ENCODE assay signal across 8 mouse cellular contexts in the genomic region with DNA sequence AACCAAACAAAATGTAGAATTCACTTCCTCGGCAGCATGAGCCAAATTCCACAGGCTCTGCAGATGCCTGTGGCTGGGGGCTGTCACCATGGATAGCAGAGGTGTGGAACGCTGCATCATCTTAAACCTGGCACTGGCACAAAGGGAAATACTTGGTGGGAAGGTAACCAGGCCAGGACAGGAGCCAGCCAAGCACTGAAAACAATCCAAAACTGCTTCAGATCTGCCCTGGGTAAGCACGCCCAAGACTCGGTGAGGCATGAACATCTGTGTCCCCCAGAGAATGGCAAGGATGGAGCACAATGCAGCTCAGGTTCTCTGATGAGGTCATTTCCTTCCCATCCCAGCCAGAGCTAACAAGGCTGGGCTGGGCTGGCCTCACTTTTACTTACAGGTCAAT. TPM values are rescaled to one million over a fixed set of nuclear protein-coding genes. Genes with fewer than 3 reads are reported as not detected.
DNase-seq lines count a peak whose midpoint lies in the region; ATAC-seq lines count a peak whose summit lies in the region.

No protein-coding gene starts in this region.

- ATAC-seq in liver, embryonic 12.5 days: no peak

- peak; percentile 27 to 35 for DNase-seq in cerebellum, postnatal 14 days
- no peak for DNase-seq in cerebellum, adult 18-20 months
- DNase-seq in T-cell, adult 2 months (ENCODE audit: low spot score): peak; percentile 21
- DNase-seq in heart, adult 18-20 months: peak; percentile 55 to 82
- DNase-seq in kidney, adult 18-20 months: peak; percentile 31
- peak; percentile 48 for DNase-seq in naive thymus-derived CD4-positive, alpha-beta T cell, adult 2 months (ENCODE audit: low read depth)
- DNase-seq in right cerebral cortex, adult 18-20 months: no peak

- H3K27ac ChIP-seq in liver, embryonic 12.5 days: no peak overlapping the region

- no peak overlapping the region for H3K9ac ChIP-seq in liver, embryonic 12.5 days

- H3K27me3 ChIP-seq in liver, embryonic 12.5 days (replicated peaks): no peaks in the 10 kb centered on the region

- H3K36me3 ChIP-seq in liver, embryonic 12.5 days: no peaks in the 10 kb centered on the region

- no peaks in the 10 kb centered on the region for H3K9me3 ChIP-seq in liver, embryonic 12.5 days (replicated peaks)

- no peaks in the 10 kb centered on the region for H3K4me1 ChIP-seq in liver, embryonic 12.5 days

- H3K4me3 ChIP-seq in liver, embryonic 12.5 days: no peak overlapping the region

- H3K4me2 ChIP-seq in liver, embryonic 12.5 days: no peak overlapping the region

- 55% methylated on average over 4 of the region's 4 CpGs for WGBS in liver, embryonic 12.5 days (ENCODE audit: insufficient replicate concordance)

RNA-seq across cellular contexts. Expression of gene Tgfbr2, which starts 43.6 kb away (rescaled TPM):
- 10 to 100 TPM; 28.7 to 33.6 TPM for total RNA-seq in heart, adult 18-20 months (2021)
- 6.9 and 7.1 TPM in 2 replicates for polyA plus RNA-seq in liver, embryonic 12.5 days (2016; fragmentation: Nextera tagmentation; extraction: Ambion mirVana)

Comparison
In these comparisons a context has a peak if more than half of its experiments do, and no peak if none do; other contexts are left out.
1. DNase-seq: peak in cerebellum, postnatal 14 days (2 of 2), T-cell, adult 2 months (single experiment), heart, adult 18-20 months (2 of 2), kidney, adult 18-20 months (single experiment) and naive thymus-derived CD4-positive, alpha-beta T cell, adult 2 months (single experiment); none in cerebellum, adult 18-20 months (0 of 2) and right cerebral cortex, adult 18-20 months (single experiment).